Mouse (Mus musculus) cerebral cortex, adult 2 months (tissue): Measurements from ENCODE around the gene Fbxw18.

ENCODE experiments used
- WGBS: fragments of 180-500 bp; shearing (Covaris S2); methylation state at CpG from one replicate; pipeline ENCODE4 v1.1.7; 2018; 5-methylcytosine and 5-hydroxymethylcytosine counted together

The Fbxw18 gene

DNA sequence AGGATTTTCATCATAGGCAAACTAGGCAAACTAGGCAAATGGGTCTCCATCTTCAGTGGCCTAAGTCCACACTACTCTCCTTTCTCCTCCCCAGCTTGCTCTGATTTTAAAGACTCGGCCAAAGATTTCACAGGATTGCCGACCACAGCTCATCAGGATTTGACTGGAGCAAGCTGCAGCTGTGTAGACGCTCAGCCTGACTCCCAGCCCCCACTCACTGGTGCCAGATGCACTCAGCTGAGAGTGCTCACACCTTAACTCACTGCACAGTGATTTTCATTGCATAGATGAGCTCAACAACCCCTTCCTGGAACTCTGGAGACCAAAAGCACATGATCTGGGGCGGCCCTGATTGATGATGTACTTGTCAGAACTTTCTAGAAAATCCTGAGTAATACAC lies at the start of gene Fbxw18:
Gene Fbxw18, minus strand, starts transcription at position 101 of the 400 bp plus-strand sequence.
- WGBS = 74% methylated on average over 4 of the region's 4 CpGs

DNA sequence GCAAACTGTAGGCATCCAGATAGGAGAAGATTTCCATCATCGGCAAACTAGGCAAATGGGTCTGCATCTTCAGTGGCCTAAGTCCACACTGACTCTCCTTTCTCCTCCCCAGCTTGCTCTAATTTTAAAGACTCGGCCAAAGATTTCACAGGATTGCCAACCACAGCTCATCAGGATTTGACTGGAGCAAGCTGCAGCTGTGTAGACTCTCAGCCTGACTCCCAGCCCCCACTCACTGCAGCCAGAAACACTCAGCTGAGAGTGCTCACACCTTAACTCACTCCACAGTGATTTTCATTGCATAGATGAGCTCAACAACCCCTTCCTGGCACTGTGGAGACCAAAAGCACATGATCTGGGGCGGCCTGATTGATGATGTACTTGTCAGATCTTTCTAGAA lies 43.5 kb upstream of the Fbxw18 start, which contains the start of gene Fbxw26:
Gene Fbxw26, minus strand, starts transcription at position 101 of the 400 bp plus-strand sequence.
- WGBS = 87% methylated on average over 3 of the region's 3 CpGs

DNA sequence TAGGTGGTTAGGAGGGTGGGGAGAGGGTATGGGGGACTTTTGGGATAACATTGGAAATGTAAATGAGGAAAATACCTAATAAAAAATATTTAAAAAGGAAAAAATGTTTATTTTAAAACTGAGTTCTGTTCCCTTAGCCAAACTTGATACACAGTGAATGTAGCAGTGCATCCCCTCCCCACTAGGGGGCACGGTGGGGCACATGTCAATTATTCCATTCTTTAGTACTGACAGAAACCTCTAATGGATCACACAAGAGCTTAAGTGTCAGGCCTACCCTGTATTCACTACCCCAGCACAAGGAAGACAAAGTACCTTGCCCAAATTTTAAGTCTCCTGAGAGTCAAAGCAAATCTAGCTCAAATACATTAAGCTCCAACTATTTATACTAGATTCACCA lies 17.2 kb downstream of the Fbxw18 start:
- WGBS = 3% methylated on average over 1 of the region's 1 CpGs

DNA sequence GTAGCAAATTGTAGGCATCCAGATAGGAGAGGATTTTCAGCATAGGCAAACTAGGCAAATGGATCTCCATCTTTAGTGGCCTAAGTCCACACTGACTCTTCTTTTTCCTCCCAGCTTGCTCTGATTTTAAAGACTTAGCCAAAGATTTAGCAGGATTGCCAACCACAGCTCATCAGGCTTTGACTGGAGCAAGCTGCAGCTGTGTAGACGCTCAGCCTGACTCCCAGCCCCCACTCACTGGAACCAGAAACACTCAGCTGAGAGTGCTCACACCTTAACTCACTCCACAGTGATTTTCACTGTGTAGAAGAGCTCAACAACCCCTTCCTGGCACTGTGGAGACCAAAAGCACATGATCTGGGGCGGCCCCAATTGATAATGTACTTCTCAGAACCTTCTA lies 37.9 kb downstream of the Fbxw18 start, which contains the start of gene Fbxw25:
Gene Fbxw25, minus strand, starts transcription at position 101 of the 400 bp plus-strand sequence.
- 81% methylated on average over 2 of the region's 2 CpGs for WGBS
